In genomic region chr7:132476491-132476890, GRCm38 (mm10) we compare ENCODE assay signal across 14 mouse cellular contexts.
"Had no signal": no experiment of that assay in that cellular context is flagged by ENCODE, and none has a peak within 500 bp of the region (broad histone marks: within the 10 kb centered on the region; RNA-seq: fewer than 3 reads in every experiment).

No protein-coding gene starts in this region.

- H3K9me3 ChIP-seq: midbrain, embryonic 10.5 days; midbrain, embryonic 12.5 days; neural tube, embryonic 12.5 days; stomach, embryonic 15.5 days had no signal

- H3K36me3 ChIP-seq: midbrain, embryonic 10.5 days; midbrain, embryonic 12.5 days; neural tube, embryonic 12.5 days; stomach, embryonic 15.5 days had no signal

- ATAC-seq: midbrain, embryonic 16.5 days had no signal

- H3K27ac ChIP-seq: midbrain, embryonic 10.5 days; midbrain, embryonic 12.5 days; neural tube, embryonic 12.5 days; stomach, embryonic 15.5 days had no signal

- H3K4me3 ChIP-seq: midbrain, embryonic 10.5 days; midbrain, embryonic 12.5 days; neural tube, embryonic 12.5 days; stomach, embryonic 15.5 days had no signal

- H3K9ac ChIP-seq: lung, embryonic 14.5 days; midbrain, embryonic 12.5 days; neural tube, embryonic 12.5 days; stomach, embryonic 15.5 days had no signal

- H3K27me3 ChIP-seq: neural tube, embryonic 12.5 days; stomach, embryonic 15.5 days had no signal

- H3K4me1 ChIP-seq: stomach, embryonic 15.5 days had no signal

- H3K4me2 ChIP-seq: lung, embryonic 14.5 days; midbrain, embryonic 12.5 days; neural tube, embryonic 12.5 days; stomach, embryonic 15.5 days had no signal

- DNase-seq: lung, adult 18-20 months; lung, embryonic 14.5 days; lung, postnatal 10 days; lung, postnatal 4 days; midbrain, embryonic 14.5 days; right cerebral cortex, postnatal 14 days; thymus, adult 18-20 months; thymus, postnatal 14 days; thymus, postnatal 36 days had no signal
